Mouse (Mus musculus): ENCODE measurements around the gene Gm8909. TPM values are rescaled to one million over a fixed set of nuclear protein-coding genes. Genes with fewer than 3 reads are reported as not detected.
"Not testable (repeated sequence)": the region's sequence is repeated elsewhere in the genome, so short reads cannot be mapped to it uniquely, and the experiment has no call there.

Gene Gm8909
- polyA plus RNA-seq, 1 experiment = not detected

- Histone ChIP-seq H3K4me1 (ENCODE audit: control insufficient read depth, insufficient read depth, low read length) (peaks cover 7% of the 10 kb centered on the region), H3K4me3 (ENCODE audit: insufficient read depth, low read length) (no peak overlapping the region), H3K27ac (ENCODE audit: insufficient read depth, low read depth, low read length) (no peak overlapping the region)
- TF ChIP-seq POLR2A (IDR thresholded peaks at IDR 0.05; ENCODE audit: borderline replicate concordance, low read depth, low read length) = no peak
- TF ChIP-seq CTCF (IDR thresholded peaks at IDR 0.05; ENCODE audit: low read depth, low read length) = no peak
These were observed 36.6 kb downstream of the Gm8909 start for GRCm38 (mm10) chr17:36131516-36132265.

GRCm38 (mm10) chr17:36128968-36129817 is 39.1 kb downstream of the Gm8909 start, which contains the start of gene Gm7030:
TSS of gene Gm7030 (minus strand) at chr17:36129425.
- H3K4me1 ChIP-seq (ENCODE audit: control insufficient read depth, insufficient read depth, low read length); H3K27ac ChIP-seq (ENCODE audit: insufficient read depth, low read depth, low read length); H3K4me3 ChIP-seq (ENCODE audit: insufficient read depth, low read length): not testable (repeated sequence)

DNA sequence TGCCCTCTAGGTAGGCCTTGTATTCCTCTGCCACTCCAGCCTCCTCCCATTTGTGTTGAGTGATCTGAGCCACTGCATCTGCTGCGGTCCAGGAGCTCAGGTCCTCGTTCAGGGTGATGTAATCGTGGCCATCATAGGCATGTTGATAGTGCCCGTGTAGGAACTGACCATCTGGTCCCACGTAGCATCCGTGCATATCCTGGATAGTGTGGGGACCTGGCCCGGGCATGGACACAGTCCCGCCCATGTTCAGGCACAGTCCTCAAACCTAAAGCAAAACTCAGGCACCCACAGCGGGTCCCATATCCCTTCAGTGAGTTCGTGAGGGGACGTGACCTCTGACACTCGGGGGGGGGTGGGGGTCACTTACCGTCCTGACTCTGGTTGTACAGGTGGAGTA is 39.8 kb downstream of the Gm8909 start:
- not testable (repeated sequence) for H3K4me3 ChIP-seq (ENCODE audit: insufficient read depth, low read length); H3K27ac ChIP-seq (ENCODE audit: insufficient read depth, low read depth, low read length); H3K4me1 ChIP-seq (ENCODE audit: control insufficient read depth, insufficient read depth, low read length)

GRCm38 (mm10) chr17:36124111-36124510 is 44.2 kb downstream of the Gm8909 start:
- not testable (repeated sequence) for H3K4me3 ChIP-seq (ENCODE audit: insufficient read depth, low read length); H3K27ac ChIP-seq (ENCODE audit: insufficient read depth, low read depth, low read length)
- H3K4me1 ChIP-seq (ENCODE audit: control insufficient read depth, insufficient read depth, low read length) = peaks cover 17% of the 10 kb centered on the region

- Histone ChIP-seq H3K4me1 (ENCODE audit: control insufficient read depth, insufficient read depth, low read length) (peaks cover 17% of the 10 kb centered on the region), H3K27ac (ENCODE audit: insufficient read depth, low read depth, low read length) (peak within 1 kb of the TSS; percentile 34; the same call in 1 of the 2 replicates), H3K4me3 (ENCODE audit: insufficient read depth, low read length) (peak within 1 kb of the TSS; percentile 48)
These were observed 46.9 kb downstream of the Gm8909 start, which contains the start of gene Gm19684 for GRCm38 (mm10) chr17:36121352-36122020. TSS of gene Gm19684 (plus strand) at chr17:36121678.

- H3K4me3 ChIP-seq (ENCODE audit: insufficient read depth, low read length) = peak overlapping the region; percentile 47
- peaks cover 17% of the 10 kb centered on the region for H3K4me1 ChIP-seq (ENCODE audit: control insufficient read depth, insufficient read depth, low read length)
- not testable (repeated sequence) for H3K27ac ChIP-seq (ENCODE audit: insufficient read depth, low read depth, low read length)
These were observed 47.5 kb downstream of the Gm8909 start for GRCm38 (mm10) chr17:36120839-36121238.

- not testable (repeated sequence) for H3K4me3 ChIP-seq (ENCODE audit: insufficient read depth, low read length); H3K4me1 ChIP-seq (ENCODE audit: control insufficient read depth, insufficient read depth, low read length); H3K27ac ChIP-seq (ENCODE audit: insufficient read depth, low read depth, low read length)
These were observed 51.8 kb downstream of the Gm8909 start for GRCm38 (mm10) chr17:36116545-36116944.

Other genes with a start within 250 kb of the Gm8909 start
- 96.1 and 104 TPM in 2 replicates for gene Abcf1, start 198.8 kb downstream of the Gm8909 start, polyA plus RNA-seq (2012; ENCODE audit: insufficient read depth, insufficient read length, missing spikeins)
- 27.7 and 28.1 TPM in 2 replicates for gene Gnl1, start 188.7 kb downstream of the Gm8909 start, polyA plus RNA-seq (2012; ENCODE audit: insufficient read depth, insufficient read length, missing spikeins)
- 15.6 and 19.5 TPM in 2 replicates for gene Prr3, start 188.3 kb downstream of the Gm8909 start, polyA plus RNA-seq (2012; ENCODE audit: insufficient read depth, insufficient read length, missing spikeins)
- gene H2-T24, start 148.0 kb downstream of the Gm8909 start, polyA plus RNA-seq (2012; ENCODE audit: insufficient read depth, insufficient read length, missing spikeins) = 52.2 and 56.0 TPM in 2 replicates
- gene H2-T23, start 135.7 kb downstream of the Gm8909 start, polyA plus RNA-seq (2012; ENCODE audit: insufficient read depth, insufficient read length, missing spikeins) = 351 and 364 TPM in 2 replicates
- 89.0 and 112 TPM in 2 replicates for gene H2-T22, start 125.8 kb downstream of the Gm8909 start, polyA plus RNA-seq (2012; ENCODE audit: insufficient read depth, insufficient read length, missing spikeins)
- 0.72 TPM in 1 of 2 replicates, not detected in the other for gene Gm6034, start 125.6 kb downstream of the Gm8909 start, polyA plus RNA-seq (2012; ENCODE audit: insufficient read depth, insufficient read length, missing spikeins)
- not detected in 2 replicates for gene Gm11127, start 110.2 kb downstream of the Gm8909 start, polyA plus RNA-seq (2012; ENCODE audit: insufficient read depth, insufficient read length, missing spikeins)
- gene Gm19684, start 46.9 kb downstream of the Gm8909 start, polyA plus RNA-seq (2012; ENCODE audit: insufficient read depth, insufficient read length, missing spikeins) = 1.1 and 1.8 TPM in 2 replicates
- gene Gm7030, start 39.1 kb downstream of the Gm8909 start, polyA plus RNA-seq (2012; ENCODE audit: insufficient read depth, insufficient read length, missing spikeins) = not detected in 2 replicates
- 0.60 TPM in 1 of 2 replicates, not detected in the other for gene H2-T3, start 21.8 kb upstream of the Gm8909 start, polyA plus RNA-seq (2012; ENCODE audit: insufficient read depth, insufficient read length, missing spikeins)
- 69.5 and 84.4 TPM in 2 replicates for gene Rpp21, start 89.5 kb upstream of the Gm8909 start, polyA plus RNA-seq (2012; ENCODE audit: insufficient read depth, insufficient read length, missing spikeins)
- 14.5 and 14.8 TPM in 2 replicates for gene Trim39, start 103.7 kb upstream of the Gm8909 start, polyA plus RNA-seq (2012; ENCODE audit: insufficient read depth, insufficient read length, missing spikeins)
- not detected in 2 replicates for gene H2-M10.2, start 118.0 kb upstream of the Gm8909 start, polyA plus RNA-seq (2012; ENCODE audit: insufficient read depth, insufficient read length, missing spikeins)
- gene H2-M10.1, start 157.6 kb upstream of the Gm8909 start, polyA plus RNA-seq (2012; ENCODE audit: insufficient read depth, insufficient read length, missing spikeins) = not detected in 2 replicates
- not detected in 2 replicates for gene H2-M10.3, start 199.9 kb upstream of the Gm8909 start, polyA plus RNA-seq (2012; ENCODE audit: insufficient read depth, insufficient read length, missing spikeins)

Data from bone marrow macrophage, adult 2 months (primary cell).